Mouse (Mus musculus): ENCODE measurements around the gene Mst1.

The Mst1 gene

DNA sequence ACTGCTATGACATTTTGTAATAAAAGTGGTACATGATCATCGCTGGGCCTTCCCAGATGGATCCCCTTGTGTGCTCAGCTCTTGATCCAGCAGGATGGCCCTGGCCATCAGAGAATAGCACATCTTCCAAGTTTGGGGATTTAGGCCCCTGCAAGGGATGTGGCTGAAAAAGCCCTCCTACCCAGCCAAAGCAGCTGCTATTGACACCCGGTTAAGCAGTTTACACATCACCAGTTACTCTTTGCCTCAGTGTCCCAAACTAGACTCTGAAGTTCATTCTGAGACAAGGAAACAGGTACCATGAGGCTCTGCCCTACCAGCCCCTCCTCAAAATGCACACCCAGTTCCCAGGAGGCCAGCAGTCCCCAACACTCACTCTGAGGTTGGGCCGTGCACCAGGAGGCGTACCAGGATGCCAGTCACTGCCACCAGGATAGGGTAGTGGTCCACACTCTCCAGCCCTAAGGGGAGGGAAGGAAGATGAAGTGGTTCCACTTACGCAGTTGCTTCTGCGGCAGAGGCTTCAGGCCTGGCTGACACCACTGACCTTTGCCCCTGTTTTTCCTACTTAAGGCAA is 24.5 kb upstream of the Mst1 start:
- in situ Hi-C loops (cut with MboI; ENCODE audit: unreplicated experiment in 2 of 2), result loop anchor here (5.0 to 25.0 kb wide), 3 partner anchors 93 to 418 kb away; partner anchors contain the start of genes Gnai2 (in 1 of the 2) and Rbm5 (in 1 of the 2)

DNA sequence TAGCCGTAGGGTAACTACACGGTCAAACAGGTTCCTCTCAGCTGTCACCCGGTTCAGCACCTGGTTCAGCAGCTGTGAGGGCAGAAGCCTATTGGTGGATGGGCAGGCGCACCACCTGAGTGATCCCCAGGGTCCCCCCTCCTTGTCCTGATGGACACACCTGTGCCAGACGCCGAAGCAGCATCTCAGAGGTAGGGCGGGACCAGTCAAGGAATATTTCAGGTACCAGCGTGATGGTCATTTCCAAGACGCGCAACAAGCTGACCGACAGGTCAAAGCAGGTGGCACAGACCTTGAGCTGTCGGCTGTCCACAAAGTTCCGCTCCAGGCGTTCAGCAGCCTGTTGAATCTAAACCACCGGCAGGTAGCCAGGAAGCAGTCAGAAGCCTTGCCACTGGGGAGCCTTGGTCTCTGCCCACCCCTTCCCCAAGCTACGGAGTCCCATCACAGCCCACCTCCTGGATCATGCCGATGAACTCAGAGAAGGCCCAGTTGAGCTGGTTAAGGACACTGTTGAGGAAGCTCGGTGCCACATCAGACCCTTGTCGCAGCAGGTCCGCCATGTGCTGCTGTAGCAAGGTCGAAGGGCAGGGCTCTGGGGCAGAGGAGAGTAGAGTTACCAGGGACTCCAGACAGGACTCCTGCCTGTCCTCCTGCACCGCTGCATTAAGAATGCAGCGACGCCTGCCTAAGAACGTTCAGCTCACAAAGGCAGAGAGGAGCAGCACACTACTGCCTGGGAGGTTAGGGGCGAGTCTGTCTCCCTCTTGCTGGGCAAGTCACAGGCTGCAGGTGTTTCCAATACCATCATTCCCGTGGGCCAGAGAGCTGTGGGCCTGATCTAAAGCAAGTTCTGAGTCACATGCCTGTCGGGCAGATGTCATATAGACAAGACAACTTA is 23.6 kb upstream of the Mst1 start:
- in situ Hi-C loops (cut with MboI; ENCODE audit: unreplicated experiment in 2 of 2), result loop anchor here (5.0 to 25.0 kb wide), 3 partner anchors 94 to 419 kb away; partner anchors contain the start of genes Gnai2 (in 1 of the 2) and Rbm5 (in 1 of the 2)

DNA sequence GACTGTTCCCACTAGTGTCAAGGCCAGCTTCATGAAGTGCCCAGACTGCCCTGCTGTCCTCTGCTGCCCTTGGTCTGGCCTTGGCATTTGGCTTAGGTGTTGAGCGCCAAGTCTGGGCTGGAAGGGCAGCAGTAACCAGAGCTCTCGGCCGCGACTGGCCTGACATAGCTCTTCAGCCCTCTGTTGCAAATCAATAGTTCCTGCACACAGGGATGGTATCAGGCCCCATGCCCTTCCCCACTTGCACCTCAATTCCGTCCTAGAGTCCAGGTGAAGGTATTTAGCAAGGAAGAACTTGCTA is 23.0 kb upstream of the Mst1 start:
- in situ Hi-C loops (cut with MboI; ENCODE audit: unreplicated experiment in 2 of 2), result loop anchor here (5.0 to 25.0 kb wide), 3 partner anchors 95 to 420 kb away; partner anchors contain the start of genes Gnai2 (in 1 of the 2) and Rbm5 (in 1 of the 2)

DNA sequence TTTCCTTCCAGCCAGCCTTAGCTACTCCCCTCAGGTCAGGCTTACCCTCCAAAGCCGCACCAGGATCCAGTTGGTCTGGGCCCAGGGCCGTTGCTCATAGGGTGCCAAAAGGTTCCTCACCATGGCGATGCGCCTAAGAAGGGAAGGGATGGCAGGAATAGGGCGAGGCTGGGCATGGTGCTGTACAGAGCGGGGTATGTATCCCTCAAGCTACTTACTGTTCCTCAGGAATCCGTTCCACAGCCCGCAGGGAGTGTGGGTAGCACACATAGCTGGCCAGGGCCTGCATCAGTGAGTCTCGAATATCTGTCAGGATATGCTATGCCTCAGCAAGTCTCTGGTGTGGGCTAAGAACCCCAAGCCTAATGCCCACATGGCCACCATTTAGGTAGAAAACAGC is 21.9 kb upstream of the Mst1 start:
- in situ Hi-C loops (cut with MboI; ENCODE audit: unreplicated experiment in 2 of 2), result loop anchor here (5.0 to 25.0 kb wide), 3 partner anchors 96 to 421 kb away; partner anchors contain the start of genes Gnai2 (in 1 of the 2) and Rbm5 (in 1 of the 2)

DNA sequence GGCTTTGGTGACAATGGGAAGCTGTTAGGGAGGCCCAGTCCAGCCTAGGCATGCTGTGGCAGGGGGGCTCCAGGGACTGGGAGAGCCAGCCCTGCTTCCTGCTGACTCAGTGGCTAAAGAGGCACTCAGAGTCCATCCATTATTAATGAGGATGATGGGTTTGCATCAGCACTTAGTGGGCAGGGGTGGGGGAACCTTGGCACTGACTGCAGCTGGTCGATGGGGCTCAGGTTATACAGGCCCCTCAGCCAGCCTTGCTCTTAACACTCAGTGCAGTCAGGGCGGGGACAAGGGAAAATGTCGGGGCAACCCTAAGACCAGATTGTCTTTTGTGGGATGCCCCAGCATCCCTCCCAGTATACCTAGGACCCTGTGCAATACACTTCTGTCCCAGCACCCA is 18.1 kb upstream of the Mst1 start:
- in situ Hi-C loops (cut with MboI; ENCODE audit: unreplicated experiment in 2 of 2), result loop anchor here in 1 of 2 experiments (25.0 kb wide), 2 partner anchors 300 to 425 kb away; partner anchors contain the start of genes Gnai2 and Rbm5

DNA sequence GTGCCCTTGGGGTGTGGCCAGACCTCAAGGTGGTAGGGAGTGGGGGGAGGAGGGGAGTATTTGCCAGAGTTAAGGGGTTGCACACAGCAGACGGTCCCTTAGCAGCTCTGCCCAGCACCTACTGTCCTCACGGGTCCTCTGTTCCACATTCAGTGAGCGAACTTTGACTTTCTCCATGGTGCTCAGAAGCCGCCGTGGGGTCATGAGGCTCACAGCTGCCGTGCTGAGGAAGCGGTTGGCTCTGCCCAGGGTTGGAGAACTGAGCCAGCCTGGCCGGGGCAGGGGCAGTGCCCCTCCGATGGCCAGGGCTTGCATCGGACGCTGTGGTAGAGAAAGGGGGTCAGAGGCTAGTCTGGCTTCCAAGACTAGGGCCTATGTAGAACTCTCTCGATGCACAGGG is 16.9 kb upstream of the Mst1 start:
- in situ Hi-C loops (cut with MboI; ENCODE audit: unreplicated experiment in 2 of 2), result loop anchor here in 1 of 2 experiments (25.0 kb wide), 2 partner anchors 301 to 426 kb away; partner anchors contain the start of genes Gnai2 and Rbm5

DNA sequence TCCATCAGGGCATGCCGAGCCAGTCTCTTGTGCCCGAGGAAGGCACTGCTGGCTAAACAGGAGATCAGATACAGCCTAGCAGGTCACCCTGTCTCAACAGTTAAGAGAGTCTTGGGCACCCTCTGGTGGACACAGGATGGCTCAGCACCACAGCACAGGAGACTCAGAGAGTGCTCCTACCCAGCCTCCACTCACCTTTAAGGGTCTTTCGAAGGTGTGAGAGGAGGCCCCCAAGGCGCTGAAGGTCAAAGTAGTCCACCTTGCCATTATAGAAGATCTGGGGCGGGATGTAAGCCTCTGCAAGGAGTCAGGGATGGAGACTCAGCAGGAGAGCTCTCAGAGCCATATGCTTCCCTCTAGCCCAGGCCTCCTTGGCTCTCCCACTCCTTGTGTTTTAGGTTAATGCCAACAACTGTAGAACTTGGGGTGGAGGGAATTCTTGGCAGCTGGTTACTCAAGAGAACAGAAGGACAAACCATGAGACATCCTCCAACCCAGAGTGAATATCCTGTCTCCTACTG is 14.7 kb upstream of the Mst1 start:
- in situ Hi-C loops (cut with MboI; ENCODE audit: unreplicated experiment in 2 of 2), result loop anchor here (5.0 to 25.0 kb wide), 3 partner anchors 163 to 428 kb away; partner anchors contain the start of genes Gnai2 (in 1 of the 2) and Rbm5 (in 1 of the 2)

DNA sequence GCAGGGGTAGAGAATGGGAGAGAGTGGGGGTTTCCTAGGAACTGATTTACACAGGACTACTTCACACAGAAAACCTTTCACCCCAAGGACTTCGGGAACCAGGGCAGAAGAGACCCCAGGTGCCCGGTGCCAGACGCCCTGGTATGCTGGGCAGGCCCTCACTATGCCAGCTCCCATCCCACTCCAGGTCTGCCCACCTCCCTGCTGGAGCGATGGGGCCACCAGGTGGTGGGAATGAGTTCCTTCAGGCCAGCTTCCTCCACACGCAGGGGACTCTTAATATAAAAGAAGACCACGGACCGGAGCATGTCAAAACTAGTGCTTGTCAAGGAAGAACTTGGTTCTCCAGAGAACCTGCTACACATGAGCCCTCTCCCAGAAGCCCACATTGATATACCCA is 13.0 kb upstream of the Mst1 start:
- in situ Hi-C loops (cut with MboI; ENCODE audit: unreplicated experiment in 2 of 2), result loop anchor here (5.0 to 25.0 kb wide), 3 partner anchors 165 to 430 kb away; partner anchors contain the start of genes Gnai2 (in 1 of the 2) and Rbm5 (in 1 of the 2)

DNA sequence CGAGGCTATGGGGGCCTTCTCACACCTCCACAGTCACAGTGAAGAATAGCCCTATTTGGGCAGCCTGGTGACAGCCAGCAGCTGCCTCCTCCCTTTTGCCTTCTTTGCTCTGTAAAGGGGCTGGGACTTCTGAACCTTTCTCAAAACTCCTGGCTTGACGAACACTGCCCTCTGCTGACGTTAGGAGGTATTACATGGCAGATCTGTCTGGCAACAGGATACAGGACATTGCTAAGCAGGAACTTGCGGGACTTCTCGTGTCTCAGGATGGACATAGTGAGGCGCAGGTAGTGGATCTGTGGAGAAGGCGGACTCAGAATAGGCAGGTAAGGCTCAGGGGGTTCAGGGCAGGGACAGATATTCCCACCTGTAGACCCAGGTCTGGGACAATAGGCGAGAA is 12.3 kb upstream of the Mst1 start:
- in situ Hi-C loops (cut with MboI; ENCODE audit: unreplicated experiment in 2 of 2), result loop anchor here (5.0 to 25.0 kb wide), 3 partner anchors 166 to 431 kb away; partner anchors contain the start of genes Gnai2 (in 1 of the 2) and Rbm5 (in 1 of the 2)

DNA sequence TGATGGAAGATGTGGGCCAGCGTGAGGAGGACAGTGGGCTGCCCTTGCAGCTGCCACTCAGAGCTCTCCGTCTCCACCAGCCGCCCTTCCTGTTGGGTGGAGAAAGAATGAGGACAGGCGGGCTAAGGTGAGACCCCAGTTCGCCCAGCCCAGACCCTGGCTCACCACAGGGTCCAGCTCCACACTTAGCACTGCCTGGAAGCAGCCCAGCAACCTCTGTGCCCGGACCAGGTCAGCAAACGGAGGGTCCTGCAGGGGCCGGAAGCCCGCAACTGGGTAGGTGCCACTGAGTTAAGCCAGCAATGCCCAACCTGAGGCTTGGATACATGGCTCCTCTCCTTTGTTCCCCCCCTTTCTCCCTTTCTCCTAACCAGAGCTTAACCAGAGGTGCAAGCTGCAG is 11.2 kb upstream of the Mst1 start:
- in situ Hi-C loops (cut with MboI; ENCODE audit: unreplicated experiment in 2 of 2), result loop anchor here (5.0 to 25.0 kb wide), 3 partner anchors 167 to 432 kb away; partner anchors contain the start of genes Gnai2 (in 1 of the 2) and Rbm5 (in 1 of the 2)

DNA sequence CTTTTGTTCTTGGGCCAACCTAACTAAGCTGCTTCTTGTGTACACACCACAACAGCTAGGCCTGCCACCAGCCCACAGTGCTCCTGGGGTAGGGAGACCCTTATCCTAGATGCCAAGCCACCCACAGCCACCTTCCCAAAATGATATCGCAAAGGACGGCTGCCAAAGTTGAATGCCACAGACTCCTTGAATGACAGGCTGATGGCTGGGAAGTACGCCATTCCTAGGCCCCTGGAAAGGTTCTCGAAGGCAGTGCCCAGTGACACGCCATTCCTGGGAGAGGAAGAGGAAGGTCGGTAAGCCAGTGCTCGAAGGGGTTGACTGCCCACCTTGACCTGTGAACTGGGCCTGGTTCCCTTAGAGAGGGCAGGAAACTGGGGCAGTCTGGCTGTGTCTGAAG is 10.7 kb upstream of the Mst1 start:
- in situ Hi-C loops (cut with MboI; ENCODE audit: unreplicated experiment in 2 of 2), result loop anchor here (5.0 to 25.0 kb wide), 3 partner anchors 167 to 432 kb away; partner anchors contain the start of genes Gnai2 (in 1 of the 2) and Rbm5 (in 1 of the 2)

DNA sequence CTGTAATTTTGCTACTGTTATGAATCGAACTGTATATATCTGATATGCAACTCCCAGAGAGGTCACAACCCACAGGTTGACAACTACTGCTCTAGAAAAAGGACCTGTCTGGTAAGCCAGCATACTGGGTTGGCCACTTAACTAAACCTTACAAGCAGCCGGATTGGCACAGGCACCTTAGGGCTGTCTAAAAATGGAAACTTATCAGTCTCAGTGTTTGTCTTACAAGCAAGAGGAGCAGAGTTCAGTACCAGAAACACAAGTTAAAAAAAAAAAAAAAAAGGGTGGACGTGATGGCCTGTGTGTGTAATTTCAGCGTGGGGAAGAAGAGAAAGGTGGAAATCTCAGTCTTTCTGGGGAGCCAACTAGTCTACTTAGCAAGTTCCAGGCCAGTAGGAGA is 8.4 kb upstream of the Mst1 start:
- in situ Hi-C loops (cut with MboI; ENCODE audit: unreplicated experiment in 2 of 2), result loop anchor here in 1 of 2 experiments (25.0 kb wide), 2 partner anchors 310 to 434 kb away; partner anchors contain the start of genes Gnai2 and Rbm5

DNA sequence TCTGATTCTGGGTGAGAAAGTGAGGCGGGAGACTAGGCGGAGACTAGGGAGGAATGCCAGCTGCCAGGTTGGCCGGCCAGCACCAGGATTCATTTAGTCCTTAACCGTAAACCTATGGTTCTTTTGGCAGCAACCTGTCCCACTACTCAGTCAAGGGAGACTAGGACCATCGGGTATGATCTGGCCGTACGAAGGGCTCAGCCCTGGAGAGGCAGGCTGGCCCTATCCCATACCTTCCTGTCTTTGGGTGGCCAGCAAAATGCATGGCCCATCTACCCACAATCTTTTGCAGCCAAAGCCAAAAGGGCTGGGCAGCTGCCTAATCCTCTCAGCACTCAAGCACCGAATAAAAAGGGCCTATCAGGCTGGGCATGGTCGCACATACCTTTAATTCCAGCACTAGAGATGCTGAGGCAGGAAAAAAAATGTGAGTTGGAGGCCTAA is 7.7 kb upstream of the Mst1 start:
- in situ Hi-C loops (cut with MboI; ENCODE audit: unreplicated experiment in 2 of 2), result loop anchor here in 1 of 2 experiments (25.0 kb wide), 2 partner anchors 310 to 435 kb away; partner anchors contain the start of genes Gnai2 and Rbm5

DNA sequence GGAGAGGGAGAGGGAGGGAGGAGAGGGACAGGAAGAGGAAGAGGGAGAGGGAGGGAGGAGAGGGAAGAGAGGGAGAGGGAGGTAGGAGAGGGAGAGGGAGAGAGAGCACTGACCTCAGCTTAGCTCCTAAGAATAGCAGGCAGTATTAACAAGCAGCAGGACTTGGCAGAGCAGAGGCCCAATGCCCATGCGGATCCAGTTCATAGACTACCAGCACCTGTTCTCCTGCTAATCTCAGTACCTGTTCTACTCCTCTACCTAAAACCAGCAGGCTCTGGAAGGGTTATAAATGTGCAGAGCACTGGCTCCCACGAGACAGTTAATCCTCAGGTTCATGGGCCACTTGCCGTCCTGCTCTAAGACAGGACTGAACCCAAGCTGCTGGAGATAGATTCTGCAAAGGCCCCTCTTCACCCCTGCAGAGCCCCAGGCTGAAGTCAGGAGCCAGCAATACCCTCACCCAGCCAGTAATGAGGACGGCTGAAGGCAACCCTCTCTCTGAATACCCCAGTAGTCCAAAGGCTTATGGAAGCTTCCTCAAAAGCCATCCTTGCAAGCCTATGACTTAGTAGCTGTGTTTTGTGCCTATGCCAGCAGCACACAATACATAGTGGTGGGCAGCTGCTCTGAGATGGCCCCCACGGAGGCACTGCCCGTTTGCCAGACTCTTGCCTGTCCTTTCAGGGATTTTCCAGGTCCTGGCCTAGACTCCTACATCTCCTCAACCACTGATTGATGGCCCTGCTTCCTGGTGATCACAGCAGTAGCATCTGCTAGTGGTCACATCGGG is 6.9 kb upstream of the Mst1 start:
- in situ Hi-C loops (cut with MboI; ENCODE audit: unreplicated experiment in 2 of 2), result loop anchor here in 1 of 2 experiments (25.0 kb wide), 2 partner anchors 311 to 436 kb away; partner anchors contain the start of genes Gnai2 and Rbm5

DNA sequence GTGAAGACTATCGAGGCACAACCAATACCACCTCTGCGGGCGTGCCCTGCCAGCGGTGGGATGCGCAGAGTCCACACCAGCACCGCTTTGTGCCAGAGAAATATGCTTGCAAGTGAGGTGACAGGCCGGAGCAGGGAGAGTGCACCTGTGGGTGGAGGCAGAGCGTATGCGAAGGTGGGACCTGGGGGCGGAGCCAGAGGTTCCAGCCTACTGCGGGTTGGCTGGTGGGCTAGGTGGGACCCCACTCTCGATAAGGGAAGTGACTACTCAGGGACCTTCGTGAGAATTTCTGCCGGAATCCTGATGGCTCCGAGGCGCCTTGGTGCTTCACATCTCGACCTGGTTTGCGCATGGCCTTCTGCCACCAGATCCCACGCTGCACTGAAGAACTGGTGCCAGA is 2.3 kb downstream of the Mst1 start:
- in situ Hi-C loops (cut with MboI; ENCODE audit: unreplicated experiment in 2 of 2), result no loop called here

DNA sequence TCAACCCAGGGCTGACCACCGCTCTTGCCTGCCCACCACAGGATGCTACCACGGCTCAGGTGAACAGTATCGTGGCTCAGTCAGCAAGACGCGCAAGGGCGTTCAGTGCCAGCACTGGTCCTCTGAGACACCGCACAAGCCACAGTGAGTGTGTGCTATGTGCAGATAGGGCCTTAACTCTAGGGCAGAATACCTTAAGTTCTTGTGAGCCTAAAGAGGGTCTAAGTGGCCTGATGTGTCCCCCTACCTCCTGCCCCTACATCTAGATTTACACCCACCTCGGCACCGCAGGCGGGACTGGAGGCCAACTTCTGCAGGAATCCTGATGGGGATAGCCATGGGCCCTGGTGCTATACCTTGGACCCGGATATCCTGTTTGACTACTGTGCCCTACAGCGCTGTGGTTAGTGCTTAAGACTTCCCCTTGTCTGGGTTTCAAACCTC is 2.8 kb downstream of the Mst1 start, which contains the start of gene Rnf123:
Gene Rnf123, minus strand, starts transcription at position 359 of the 444 bp plus-strand sequence.
- in situ Hi-C loops (cut with MboI; ENCODE audit: unreplicated experiment in 2 of 2), result no loop called here

DNA sequence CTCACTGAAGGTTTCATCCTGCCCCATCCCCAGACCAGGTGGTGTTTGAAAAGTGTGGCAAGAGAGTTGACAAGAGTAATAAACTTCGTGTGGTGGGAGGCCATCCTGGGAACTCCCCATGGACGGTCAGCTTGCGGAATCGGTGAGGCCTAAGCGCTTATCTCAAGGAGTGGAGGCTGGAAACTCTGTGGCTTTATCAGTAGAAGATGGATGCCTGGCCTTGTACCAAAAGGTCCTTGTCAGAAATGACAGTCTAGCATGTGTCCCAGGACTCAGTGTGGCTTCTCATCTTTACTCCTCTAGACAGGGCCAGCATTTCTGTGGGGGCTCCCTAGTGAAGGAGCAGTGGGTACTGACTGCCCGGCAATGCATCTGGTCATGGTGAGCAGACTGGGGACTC is 3.3 kb downstream of the Mst1 start:
- in situ Hi-C loops (cut with MboI; ENCODE audit: unreplicated experiment in 2 of 2), result no loop called here

DNA sequence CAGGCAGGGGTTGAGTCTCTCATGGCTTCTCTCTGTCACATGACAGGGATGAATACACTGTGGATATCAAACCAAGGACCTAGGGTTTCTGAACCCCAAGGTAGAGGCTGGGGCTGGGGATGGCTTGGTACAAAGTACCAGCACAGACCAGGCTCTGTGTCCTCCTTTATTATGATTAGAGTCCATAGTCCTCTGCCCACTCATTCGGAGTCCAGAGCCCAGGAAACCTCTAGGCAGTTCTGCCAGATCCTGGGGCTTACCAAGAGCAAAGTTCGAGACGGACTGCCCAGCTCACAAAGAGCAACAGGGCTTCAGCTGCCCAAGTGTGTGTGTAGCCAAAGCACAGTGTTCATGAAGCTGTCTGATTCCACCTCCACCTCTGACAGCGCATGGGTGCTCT is 5.0 kb downstream of the Mst1 start:
- in situ Hi-C loops (cut with MboI; ENCODE audit: unreplicated experiment in 2 of 2), result no loop called here

DNA sequence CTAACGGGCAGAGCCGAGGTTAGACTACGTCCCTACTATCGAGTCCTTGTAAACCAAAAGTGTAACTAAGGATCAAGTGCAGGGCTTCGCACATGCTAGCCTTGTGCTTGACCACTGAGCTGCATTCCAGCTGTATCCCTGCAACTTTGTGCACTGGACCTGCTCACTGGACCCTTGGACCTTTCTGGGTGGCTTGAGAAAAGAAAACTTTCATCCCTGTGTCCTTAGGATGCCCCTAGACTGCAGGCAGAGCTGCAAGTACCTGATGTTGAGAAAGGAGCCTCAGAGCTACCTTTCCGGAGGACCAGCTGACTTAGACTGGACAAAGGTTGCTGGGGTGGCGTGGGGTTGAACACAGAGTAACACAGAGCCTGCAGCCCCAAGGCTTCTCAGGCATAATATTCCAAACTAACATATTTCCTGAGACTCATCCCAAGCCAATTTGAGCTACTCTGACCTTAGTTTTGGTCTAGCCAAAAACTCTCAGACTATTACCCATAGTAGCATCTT is 10.4 kb downstream of the Mst1 start:
- in situ Hi-C loops (cut with MboI; ENCODE audit: unreplicated experiment in 2 of 2), result no loop called here
